Mouse (Mus musculus) liver, postnatal 0 days (tissue): ENCODE measurements at regions not wholly inside any gene's neighbourhood (a gene's known extent, or its start where the extent isn't known, plus 50 kb on each side); places are given as distances from the start of the nearest gene placed in this dataset.

Experiments used
- CTCF ChIP-seq: sonication (generic); IDR thresholded peaks from 2 replicates; pipeline ENCODE4 v1.5.1; 2016; ENCODE audit warnings: antibody characterized with exemption, low read depth
- EP300 ChIP-seq: IDR thresholded peaks from 2 replicates; pipeline ENCODE4 v1.6.1; 2016; ENCODE audit warnings: antibody characterized with exemption, low read depth, mild to moderate bottlenecking

DNA sequence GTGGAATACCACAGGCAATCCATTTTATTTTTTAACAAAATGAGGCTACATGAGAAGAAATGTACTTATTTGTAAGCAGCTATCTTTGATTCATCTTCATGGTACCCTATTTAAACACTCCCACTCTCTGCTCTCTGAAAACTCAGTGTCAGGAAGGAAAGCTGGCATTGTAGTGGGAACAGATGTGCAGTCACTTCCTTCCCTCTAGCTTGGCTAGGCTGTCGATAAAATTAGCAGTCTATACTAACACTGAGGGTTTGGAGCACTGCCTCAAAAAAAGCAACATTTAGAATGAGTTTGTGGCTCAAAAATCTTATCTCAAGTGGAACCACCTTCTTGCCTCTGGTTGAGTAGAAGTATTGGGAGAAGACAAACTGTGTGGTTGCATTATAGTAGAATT is 4762.1 kb downstream of the 9330182O14Rik start:
- TF ChIP-seq CTCF (no peak), EP300 (no peak)
